Mouse (Mus musculus): ENCODE measurements around the gene Paip2b.

Gene Paip2b

DNA sequence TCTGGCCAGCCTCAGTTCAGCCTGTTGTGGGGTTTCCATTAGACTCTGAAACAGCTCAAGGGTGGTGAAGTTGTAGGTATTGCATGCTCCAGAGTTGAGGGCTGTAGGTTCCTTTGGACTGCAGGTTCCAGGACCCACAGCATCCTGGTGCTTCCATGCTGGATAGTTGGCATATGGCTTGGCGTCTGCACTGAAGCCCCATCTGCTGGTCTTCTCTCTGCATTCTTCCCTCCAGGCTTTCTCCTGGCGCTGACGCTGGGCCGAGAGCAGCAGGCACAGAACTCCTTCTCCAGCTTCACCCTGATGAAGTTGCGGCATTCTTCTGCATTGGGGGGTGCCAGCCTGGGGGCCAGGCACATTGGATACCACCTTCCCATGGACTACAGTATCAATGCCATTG, 29.5 kb downstream of the Paip2b start:
- in situ Hi-C loops (cut with MboI, MseI) = no loop called here

DNA sequence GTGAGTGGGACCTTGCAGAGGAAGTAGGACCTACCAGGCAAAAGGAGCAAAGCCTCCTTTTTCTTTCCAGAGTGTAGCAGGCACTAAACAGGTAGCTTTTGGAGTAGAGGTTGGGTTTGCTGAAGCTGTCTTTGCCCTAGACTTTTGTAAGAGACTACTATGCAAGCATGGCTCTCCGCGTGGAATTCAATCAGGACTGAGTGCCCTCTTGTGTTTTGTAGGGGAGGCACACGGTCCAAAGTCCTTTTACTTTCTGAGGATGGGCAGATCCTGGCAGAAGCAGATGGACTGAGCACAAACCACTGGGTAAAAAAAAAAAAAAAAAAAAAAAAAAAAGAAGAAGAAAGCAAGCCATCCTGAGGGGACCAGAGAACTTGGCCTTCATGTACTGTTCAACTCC, 34.9 kb downstream of the Paip2b start:
- in situ Hi-C loops (cut with MboI, MseI) = loop anchor here (10.0 kb wide), 1 partner anchor 118 kb away; no protein-coding TSS in a partner anchor

DNA sequence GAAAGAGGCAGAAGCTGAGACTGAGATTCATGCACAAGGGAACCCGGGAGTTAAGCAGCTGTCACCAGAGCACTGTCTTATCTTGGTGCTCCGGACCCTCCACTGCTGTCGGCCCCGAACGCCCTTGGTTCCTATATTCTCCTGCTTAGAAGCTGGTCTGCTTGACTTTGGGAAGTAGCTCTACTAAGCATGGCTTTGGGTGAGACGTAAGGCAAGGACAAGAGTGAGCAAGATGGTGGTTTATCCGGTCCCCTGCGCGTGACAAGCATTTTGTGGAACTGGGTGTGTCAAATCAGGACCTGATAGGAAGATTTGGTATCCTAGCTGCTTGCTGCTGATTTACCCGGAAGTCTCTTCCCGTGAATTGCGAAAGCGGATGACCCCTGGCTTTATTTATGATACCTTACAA, 36.0 kb downstream of the Paip2b start:
- in situ Hi-C loops (cut with MboI, MseI) = loop anchor here (10.0 kb wide), 1 partner anchor 119 kb away; no protein-coding TSS in a partner anchor

DNA sequence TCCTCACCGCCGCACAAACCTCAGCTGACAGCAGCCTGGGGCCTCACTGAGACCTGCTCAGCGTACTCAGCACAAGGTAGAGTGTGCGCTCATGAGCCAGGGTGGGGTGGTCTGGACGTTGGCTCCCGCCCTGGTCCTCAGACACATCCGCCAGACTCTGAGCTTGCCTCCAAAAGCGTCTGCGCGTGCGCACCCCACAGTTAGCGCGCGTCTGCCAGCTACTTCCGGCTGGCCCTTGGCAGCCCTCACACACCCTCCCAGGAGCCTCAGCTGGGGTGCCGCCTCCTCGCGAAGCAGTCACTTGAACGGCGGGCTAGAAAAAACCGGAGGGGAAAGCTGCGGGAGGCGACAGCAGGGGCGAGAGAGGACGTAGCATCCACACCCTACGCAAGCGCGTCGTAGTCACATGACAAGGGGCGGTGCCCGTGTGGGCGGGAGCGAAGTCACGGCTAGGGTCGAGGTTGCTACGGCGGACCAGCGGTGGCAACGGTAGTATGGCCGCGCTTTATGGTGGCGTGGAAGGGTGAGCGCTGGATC, 36.7 kb downstream of the Paip2b start, which contains the start of gene Nagk:
Nagk (plus strand) TSS at position 223 of the 537 bp plus-strand sequence.
- in situ Hi-C loops (cut with MboI, MseI) = loop anchor here (10.0 kb wide), 1 partner anchor 120 kb away; no protein-coding TSS in a partner anchor

DNA sequence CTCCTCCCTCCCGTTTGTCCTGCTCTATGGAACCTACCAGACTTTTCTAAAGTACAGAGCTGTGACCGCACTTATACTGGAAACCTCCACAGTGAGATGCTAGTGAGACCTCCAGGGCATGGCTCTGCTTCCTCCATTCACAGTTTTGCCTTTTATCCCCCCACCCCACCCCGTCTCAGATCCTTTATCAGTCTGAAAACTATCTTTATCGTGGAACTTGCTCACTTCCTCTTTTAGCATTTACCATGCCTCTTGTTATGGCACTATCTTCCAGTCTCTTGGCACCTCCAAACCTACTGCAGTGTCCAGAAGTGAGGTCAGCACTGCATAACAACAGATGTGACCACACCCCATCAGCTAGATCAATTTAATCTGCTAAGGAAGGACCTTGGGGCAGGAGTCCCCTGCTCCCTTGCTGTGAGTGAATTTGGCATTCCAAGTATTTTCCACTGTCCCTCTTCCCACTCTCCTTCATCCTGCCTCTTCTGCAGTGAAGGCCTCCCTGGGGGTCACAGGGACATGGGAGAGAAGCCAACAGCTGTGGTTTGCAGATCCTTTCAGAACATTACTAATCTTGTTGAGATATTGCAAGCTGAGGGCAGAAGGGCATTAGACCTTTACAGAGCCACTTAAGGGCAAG, 40.2 kb downstream of the Paip2b start:
- in situ Hi-C loops (cut with MboI, MseI) = loop anchor here (10.0 kb wide), 1 partner anchor 123 kb away; no protein-coding TSS in a partner anchor

DNA sequence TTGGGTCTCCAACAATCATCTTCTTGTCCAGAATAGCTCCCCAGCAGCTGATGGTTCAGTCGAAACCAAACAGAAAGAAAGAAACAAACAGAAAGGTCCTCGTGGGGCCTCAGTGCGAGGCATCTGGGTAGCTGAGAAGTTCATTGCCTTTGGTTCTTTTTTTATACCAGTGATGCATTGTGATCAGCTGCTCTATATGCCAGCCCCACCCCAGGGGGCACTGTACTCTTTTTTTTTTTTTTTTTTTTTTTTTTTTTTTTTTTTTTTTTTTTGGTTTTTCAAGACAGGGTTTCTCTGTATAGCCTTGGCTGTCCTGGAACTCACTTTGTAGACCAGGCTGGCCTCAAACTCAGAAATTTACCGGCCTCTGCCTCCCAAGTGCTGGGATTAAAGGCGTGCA, 41.0 kb downstream of the Paip2b start:
- in situ Hi-C loops (cut with MboI, MseI) = loop anchor here (10.0 kb wide), 1 partner anchor 124 kb away; no protein-coding TSS in a partner anchor

DNA sequence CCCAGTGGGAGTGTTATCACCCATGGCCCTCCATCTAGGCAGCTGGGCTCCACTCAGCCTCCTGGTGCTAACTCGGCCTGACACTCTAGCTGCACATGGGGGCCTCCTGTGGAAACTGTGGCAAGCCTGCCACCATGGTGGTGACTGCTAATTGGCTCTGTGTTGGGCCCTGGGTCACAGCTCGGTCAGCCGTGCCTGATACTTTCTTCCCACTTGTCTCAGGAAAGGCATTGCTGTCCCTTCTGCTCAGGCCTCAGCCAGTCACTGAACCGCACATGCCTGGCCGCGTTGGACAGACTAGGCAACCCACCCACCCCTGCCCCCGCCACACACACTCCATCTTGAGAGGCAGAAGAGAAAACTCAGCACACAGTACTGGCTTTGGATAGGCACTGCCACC, 43.0 kb downstream of the Paip2b start:
- in situ Hi-C loops (cut with MboI, MseI) = no loop called here

DNA sequence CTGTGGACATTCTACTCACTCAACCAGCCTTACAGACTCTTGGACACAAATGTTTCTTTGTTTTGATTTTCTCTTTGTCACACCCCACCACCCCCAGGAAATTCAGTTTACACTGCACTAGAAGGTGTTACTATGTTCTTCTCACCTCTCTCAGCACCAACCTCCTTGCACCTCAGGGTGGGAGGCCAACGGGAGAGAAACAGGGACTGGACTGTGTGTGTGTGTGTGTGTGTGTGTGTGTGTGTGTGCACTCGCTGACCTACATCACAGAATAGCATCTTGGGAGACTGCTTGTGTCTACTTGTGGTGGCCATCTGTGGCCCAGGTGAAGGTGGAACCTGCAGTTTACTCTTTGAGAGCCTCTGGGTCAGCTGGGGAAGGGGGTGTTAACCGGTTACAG, 45.1 kb downstream of the Paip2b start:
- in situ Hi-C loops (cut with MboI, MseI) = no loop called here

DNA sequence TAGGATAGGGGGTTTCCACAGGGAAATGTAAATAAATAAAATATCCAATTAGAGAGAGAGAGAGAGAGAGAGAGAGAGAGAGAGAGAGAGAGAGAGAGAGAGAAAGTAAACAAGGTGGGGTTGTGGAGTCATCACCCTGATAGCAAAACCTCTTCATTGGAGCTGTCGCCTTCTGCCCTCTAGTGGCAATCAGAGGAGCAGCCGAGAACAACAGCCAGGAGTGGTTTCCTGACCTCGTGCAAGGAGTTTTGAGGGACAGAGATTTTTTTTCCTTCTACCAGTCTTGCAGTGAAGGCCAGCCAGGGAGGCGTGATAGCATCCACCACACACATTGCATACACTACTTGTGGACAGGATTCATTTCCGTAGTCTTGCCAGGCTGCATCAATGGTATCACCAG, 52.5 kb downstream of the Paip2b start:
- in situ Hi-C loops (cut with MboI, MseI) = no loop called here

DNA sequence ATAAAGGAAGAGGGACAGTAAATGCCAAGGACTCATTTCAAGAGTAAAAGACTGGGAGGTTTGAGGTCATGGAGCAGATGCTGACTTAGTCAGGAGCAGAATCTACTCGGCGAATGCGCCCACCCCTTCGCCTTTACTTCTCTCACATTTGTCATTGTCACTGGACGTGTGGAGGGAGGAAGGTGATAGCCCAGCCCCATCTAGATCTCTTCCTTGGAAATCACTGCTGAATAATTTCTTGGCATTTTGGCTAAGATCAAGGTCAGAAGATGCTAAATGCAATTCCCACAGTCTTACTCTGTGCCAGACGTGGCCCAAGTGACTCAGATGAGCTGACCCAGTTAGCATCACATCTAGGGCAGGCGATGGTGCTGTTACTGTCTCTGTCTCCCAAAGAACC, 53.2 kb downstream of the Paip2b start:
- in situ Hi-C loops (cut with MboI, MseI) = no loop called here

DNA sequence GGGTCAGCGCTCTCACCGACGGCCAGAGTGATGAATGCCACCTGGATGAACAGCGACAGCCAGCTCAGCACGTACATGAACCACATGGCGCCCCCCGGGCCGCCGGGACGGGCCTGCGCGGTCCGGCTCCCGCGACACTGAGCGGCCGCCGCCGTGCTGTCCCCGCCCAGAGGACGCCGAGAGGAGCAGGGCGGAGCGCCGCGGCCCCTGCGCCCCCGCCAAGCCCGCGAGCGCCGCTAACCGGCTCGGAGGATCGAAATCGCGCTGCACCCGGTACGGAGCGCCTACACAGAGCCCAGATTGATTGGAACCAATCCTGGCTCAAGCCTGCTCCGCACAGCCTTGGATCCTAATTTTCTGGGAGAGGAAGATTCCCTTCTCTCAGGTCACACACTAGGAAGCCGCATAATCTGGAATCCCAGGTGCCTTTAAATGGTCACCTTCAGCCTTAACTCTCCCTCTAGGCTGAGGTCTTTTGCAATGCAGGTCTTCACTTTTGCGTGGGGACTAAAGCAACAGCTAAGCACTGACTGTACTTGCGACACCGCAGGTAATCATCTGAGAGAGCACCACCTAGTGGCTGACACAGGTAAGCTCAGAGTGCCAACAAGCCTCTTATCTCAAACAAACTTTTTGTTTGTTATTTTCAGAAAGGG, 55.8 kb downstream of the Paip2b start, which contains the start of gene Tex261:
Tex261 (minus strand) TSS at position 176 of the 656 bp plus-strand sequence.
- in situ Hi-C loops (cut with MboI, MseI) = no loop called here

DNA sequence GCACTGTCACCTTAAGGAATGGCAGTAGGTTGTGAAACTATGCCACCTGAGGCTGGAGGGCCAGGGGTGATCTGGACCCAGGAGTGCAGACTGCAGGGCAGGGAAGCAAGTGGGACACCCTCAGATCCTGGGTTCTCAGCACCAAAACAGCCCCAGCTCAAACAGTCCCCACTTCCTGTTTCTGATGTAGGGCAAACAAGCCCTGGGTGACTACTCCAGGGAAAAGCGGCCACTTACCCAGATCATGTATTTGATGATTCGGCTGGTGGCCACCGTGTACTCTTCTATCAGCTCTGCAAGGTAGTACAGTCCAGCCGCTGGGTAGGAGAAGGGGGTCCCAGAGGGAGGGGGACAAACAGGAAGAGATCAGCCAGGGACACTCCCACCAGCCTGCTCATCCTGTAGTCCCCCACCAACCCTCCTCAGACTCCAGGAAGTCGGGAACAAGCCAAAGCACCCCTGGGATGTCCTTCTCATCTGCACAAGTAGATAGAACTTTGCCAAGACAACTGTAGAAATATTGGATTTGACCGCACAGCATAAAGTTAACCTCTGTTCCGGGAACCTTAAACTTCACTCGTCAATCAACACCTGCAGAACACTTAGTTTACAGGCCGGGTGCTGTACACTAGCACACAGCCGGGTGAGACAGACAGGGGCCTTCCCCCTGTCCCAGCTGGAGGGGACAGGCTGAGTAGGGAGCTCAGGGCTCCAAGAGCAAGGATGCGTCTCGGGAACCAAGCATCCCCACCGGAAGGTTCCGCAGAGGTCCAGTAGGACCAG, 56.6 kb downstream of the Paip2b start:
- in situ Hi-C loops (cut with MboI, MseI) = no loop called here

DNA sequence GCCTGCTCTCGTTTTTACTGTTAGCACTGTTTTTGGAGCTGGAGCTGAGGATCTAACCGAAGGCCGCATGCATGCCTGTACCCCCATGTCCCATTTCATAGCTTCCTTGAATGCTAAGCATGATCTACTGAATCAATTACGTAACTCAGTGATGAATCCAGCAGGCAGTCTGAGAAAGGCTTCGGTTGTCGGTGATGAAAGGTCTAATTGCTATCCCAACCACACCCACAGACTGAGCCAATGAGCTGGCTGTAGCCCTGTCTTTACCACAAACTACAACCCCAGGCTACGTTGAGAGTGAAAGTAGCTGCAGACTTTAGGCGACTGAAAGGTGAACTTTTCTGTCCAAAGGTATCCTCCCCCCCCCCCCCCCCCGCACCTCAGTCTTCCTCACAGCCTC, 57.4 kb downstream of the Paip2b start:
- in situ Hi-C loops (cut with MboI, MseI) = no loop called here

DNA sequence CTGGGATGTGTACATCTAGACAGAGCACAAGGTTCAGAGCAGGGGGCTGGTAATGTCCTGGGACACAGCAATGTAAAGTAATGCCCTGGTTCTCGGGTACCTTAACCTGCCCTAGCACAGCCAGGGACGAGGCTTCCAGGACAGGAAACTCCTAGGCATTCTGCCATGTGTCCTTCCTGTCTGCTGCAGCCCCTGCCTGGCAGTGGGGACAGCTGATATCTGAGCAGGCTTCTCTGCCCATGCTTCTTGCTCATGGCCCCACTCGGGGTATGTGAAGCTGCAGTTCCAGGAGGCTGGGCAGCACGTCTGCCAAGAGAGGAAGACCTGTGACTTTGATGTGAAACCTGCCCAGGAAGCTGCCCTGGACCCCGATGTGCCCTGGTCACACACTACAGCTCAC, 63.1 kb downstream of the Paip2b start:
- in situ Hi-C loops (cut with MboI, MseI) = no loop called here

DNA sequence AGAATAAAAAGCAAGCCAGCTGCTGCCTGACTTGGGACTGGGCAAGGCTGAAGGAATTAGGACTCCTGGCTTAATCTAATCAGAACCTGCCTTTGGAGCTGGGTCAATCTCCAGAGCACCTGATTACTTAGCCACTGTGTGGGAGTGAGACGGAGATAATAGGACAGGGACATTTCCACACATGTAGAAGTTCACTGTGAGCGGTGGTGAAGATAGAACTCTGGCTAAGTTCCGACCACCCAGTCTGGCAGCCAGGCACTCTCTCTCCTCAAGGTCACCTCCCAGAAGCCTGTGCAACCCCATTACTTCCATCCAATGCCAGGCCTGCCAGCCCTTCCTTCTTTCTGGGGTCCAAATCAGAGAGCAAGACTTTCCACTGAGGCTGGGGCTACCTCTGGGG, 64.6 kb downstream of the Paip2b start:
- in situ Hi-C loops (cut with MboI, MseI) = no loop called here

DNA sequence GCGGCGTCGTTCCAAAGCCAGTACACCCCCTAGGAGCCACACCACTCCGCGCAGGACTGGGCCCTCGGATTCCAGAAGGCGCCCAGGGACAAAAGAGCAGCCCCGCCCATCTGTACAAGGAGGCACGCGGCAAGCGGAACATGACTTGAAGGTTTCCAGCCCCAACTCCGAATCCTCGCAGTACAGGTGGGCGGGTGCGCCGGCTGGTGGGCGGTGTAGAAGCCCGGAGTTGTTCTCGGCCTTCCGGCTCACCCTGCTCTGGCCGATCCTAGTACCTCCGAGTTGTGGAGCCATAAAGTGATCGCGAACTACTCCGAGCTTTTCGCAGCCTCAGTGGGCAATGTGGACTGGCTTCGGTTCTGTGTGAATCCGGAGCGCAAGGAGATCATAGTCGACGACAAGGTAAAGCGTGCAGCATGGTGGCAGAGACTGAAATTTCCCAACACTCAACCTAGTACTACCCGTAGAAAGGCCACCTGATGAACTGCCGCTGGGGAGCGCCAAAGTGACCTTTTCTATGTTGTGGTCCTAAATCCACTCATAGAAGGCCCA, 68.6 kb downstream of the Paip2b start:
- in situ Hi-C loops (cut with MboI, MseI) = no loop called here

DNA sequence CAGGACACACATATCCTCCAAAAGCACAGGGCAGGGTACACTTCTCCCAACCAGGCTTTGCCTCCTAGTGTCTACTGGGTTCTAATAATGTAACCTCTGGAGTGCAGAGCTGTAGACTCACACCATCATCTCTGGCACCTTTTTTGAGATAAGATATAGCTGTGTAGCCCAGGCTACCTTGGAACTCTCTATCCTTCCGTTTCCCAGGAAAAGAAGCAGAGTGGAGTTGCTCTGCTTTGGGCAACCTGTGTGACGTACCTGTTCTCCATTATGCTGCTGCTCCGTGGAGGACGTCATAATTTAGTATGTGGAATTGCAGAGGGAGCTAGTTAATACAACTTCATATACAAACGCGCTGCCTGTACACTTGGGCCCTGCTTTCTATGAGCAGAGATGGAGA, 69.2 kb downstream of the Paip2b start, which contains the start of gene Ankrd53:
Ankrd53 (plus strand) TSS at position 301 of the 400 bp plus-strand sequence.
- in situ Hi-C loops (cut with MboI, MseI) = no loop called here

DNA sequence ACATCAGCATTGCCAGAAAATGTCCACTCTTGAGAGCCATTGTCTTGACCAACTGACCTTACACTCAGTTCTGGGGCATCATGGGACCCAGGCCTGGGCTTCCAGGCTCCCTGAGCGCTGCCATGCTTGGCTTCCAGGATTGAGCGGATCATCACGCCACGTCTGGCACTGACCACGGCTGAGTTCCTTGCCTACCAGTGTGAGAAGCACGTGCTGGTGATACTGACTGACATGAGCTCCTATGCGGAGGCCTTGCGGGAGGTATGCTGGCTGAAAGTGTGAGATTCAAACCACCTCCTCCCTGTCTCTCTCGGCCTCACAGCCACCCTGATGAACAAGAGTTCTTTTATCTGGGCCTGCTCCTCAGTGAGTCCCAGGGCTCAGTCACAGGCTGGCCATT, 75.5 kb downstream of the Paip2b start:
- in situ Hi-C loops (cut with MboI, MseI) = no loop called here
